Mouse (Mus musculus): ENCODE data around the gene Mon2. TPM values are rescaled to one million over a fixed set of nuclear protein-coding genes. Genes with fewer than 3 reads are reported as not detected.

Mon2 gene
- polyA plus RNA-seq, 1 experiment: 34.3 TPM

DNA sequence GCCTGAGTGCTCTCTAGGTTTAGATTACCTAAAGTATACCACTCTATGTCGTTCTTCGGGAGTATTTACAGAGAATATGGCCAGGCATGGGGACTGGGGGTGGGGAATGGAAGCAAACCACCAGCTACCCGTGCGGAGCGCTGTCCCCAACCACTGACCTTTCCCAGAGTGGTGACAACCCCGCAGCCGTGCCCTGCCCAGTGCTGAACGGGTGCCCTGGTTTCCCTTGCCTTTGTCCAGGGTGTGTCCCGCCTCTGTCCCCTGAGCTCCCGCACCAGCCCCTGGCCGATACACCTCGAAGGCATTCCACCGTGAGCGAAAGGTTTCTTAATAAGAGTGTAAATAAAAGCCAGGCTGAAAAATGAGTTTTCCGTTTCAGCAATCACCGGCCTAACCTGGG is 115.6 kb downstream of the Mon2 start:
- DNase-seq (ENCODE audit: low read depth in 1 of 2, low spot score in 2 of 2): no peak
- no peaks in the 10 kb centered on the region for H3K36me3 ChIP-seq (ENCODE audit: control insufficient read depth, insufficient read depth, low read length)
- no peak overlapping the region for H3K4me3 ChIP-seq (ENCODE audit: extremely low read depth, insufficient read depth, insufficient read length)
- TF ChIP-seq POLR2A (IDR thresholded peaks at IDR 0.05; ENCODE audit: low read depth, low read length) (no peak), CTCF (IDR thresholded peaks at IDR 0.05; ENCODE audit: extremely low read depth, insufficient read depth, insufficient read length, insufficient replicate concordance) (no peak)
- H3K27ac ChIP-seq (ENCODE audit: insufficient read depth, low read length): no peak overlapping the region
- WGBS: 89% methylated on average over 16 of the region's 16 CpGs
- no peaks in the 10 kb centered on the region for H3K4me1 ChIP-seq (ENCODE audit: control insufficient read depth, insufficient read depth, insufficient read length)
- no peaks in the 10 kb centered on the region for H3K27me3 ChIP-seq (ENCODE audit: control insufficient read depth, insufficient read depth, low read length)

DNA sequence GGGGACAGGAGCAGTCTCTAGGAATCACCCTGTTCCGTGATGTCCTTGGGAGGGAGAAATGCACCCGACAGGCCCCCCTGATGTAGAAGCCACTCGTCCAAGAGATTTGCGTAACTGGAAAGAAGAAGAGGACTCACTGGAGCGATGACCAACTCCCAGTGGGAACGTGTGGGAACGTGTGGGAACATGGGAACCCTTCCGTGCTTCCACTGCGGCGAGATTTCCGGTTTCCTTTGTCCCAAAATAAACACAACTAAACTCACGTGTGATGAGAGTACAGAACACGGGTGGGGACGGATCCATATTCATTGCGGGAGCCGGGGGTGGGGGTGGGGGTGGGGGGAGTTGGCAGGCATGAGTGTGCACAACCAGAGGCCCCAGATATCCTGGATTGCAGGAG is 116.1 kb downstream of the Mon2 start:
- H3K4me1 ChIP-seq (ENCODE audit: control insufficient read depth, insufficient read depth, insufficient read length): no peaks in the 10 kb centered on the region
- H3K4me3 ChIP-seq (ENCODE audit: extremely low read depth, insufficient read depth, insufficient read length): no peak overlapping the region
- TF ChIP-seq CTCF (IDR thresholded peaks at IDR 0.05; ENCODE audit: extremely low read depth, insufficient read depth, insufficient read length, insufficient replicate concordance) (no peak), POLR2A (IDR thresholded peaks at IDR 0.05; ENCODE audit: low read depth, low read length) (no peak)
- H3K27ac ChIP-seq (ENCODE audit: insufficient read depth, low read length): no peak overlapping the region
- H3K27me3 ChIP-seq (ENCODE audit: control insufficient read depth, insufficient read depth, low read length): no peaks in the 10 kb centered on the region
- WGBS: 92% methylated on average over 16 of the region's 16 CpGs
- no peaks in the 10 kb centered on the region for H3K36me3 ChIP-seq (ENCODE audit: control insufficient read depth, insufficient read depth, low read length)
- DNase-seq (ENCODE audit: low read depth in 1 of 2, low spot score in 2 of 2): no peak

DNA sequence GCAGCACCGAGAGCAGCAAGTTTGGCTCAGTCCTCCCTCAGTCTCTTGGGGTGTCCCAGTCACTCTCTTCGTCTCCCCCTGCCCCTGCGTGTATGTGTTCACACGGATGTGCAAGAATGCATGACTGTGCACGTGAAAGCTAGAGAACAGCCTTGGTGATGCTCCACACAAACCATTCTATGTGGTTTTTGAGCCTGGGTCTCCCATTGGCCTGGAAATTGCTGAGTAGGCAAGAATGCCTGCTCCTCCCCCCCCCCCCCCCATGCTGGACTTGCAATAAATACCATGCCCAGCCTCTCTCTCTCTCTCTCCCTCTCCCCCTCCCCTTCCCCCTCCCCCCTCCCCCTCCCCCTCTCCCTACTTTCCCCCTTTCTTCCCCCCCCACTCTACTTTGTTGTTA is 117.6 kb downstream of the Mon2 start:
- H3K4me1 ChIP-seq (ENCODE audit: control insufficient read depth, insufficient read depth, insufficient read length): no peaks in the 10 kb centered on the region
- 89% methylated on average over 5 of the region's 5 CpGs for WGBS
- DNase-seq (ENCODE audit: low read depth in 1 of 2, low spot score in 2 of 2): no peak
- no peaks in the 10 kb centered on the region for H3K36me3 ChIP-seq (ENCODE audit: control insufficient read depth, insufficient read depth, low read length)
- TF ChIP-seq CTCF (IDR thresholded peaks at IDR 0.05; ENCODE audit: extremely low read depth, insufficient read depth, insufficient read length, insufficient replicate concordance): no peak
- no peak for TF ChIP-seq POLR2A (IDR thresholded peaks at IDR 0.05; ENCODE audit: low read depth, low read length)
- no peak overlapping the region for H3K4me3 ChIP-seq (ENCODE audit: extremely low read depth, insufficient read depth, insufficient read length)
- no peaks in the 10 kb centered on the region for H3K27me3 ChIP-seq (ENCODE audit: control insufficient read depth, insufficient read depth, low read length)
- H3K27ac ChIP-seq (ENCODE audit: insufficient read depth, low read length): no peak overlapping the region

DNA sequence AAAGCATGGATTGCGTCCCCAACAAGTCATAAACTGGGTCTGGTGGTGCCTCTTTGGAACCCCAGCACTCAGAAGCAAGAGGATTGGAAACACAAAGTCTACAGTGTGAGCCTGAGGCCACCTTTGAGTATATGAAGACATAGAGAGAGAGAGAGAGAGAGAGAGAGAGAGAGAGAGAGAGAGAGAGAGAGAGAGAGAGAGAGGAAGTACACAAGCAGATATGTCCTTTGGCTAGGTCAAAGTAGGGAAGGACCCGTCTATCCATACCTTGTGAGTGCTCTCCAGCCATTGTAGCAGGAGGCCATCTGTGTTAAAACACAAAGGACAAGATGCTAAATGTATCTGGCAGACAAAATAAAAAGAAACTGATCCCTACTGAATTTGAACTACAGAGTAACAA is 118.4 kb downstream of the Mon2 start:
- no peaks in the 10 kb centered on the region for H3K27me3 ChIP-seq (ENCODE audit: control insufficient read depth, insufficient read depth, low read length)
- no peak for TF ChIP-seq POLR2A (IDR thresholded peaks at IDR 0.05; ENCODE audit: low read depth, low read length)
- TF ChIP-seq CTCF (IDR thresholded peaks at IDR 0.05; ENCODE audit: extremely low read depth, insufficient read depth, insufficient read length, insufficient replicate concordance): no peak
- H3K4me3 ChIP-seq (ENCODE audit: extremely low read depth, insufficient read depth, insufficient read length): no peak overlapping the region
- 74% methylated on average over 2 of the region's 2 CpGs for WGBS
- H3K36me3 ChIP-seq (ENCODE audit: control insufficient read depth, insufficient read depth, low read length): no peaks in the 10 kb centered on the region
- no peak overlapping the region for H3K27ac ChIP-seq (ENCODE audit: insufficient read depth, low read length)
- no peak for DNase-seq (ENCODE audit: low read depth in 1 of 2, low spot score in 2 of 2)
- no peaks in the 10 kb centered on the region for H3K4me1 ChIP-seq (ENCODE audit: control insufficient read depth, insufficient read depth, insufficient read length)

DNA sequence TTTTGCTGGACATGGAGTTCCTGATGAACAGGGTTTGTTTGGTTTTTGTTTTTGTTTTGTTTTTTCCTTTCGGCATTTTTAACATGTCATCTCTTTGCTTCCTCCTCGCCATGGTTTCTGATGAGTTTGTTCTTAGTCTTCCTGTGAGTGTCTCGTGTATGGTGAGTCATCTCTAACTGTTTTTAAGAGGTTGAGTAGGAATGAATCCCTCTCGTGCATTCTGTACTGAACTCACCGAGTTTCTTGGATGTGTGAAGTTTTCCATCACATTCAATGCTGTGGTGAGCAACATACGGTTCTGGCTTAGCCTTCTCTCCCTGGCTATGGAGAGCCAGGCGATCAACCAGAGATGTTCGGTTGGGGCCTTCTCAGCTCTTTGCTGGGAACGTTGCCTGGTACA is 122.7 kb downstream of the Mon2 start:
- WGBS: 78% methylated on average over 9 of the region's 9 CpGs
- no peaks in the 10 kb centered on the region for H3K27me3 ChIP-seq (ENCODE audit: control insufficient read depth, insufficient read depth, low read length)
- TF ChIP-seq POLR2A (IDR thresholded peaks at IDR 0.05; ENCODE audit: low read depth, low read length): no peak
- TF ChIP-seq CTCF (IDR thresholded peaks at IDR 0.05; ENCODE audit: extremely low read depth, insufficient read depth, insufficient read length, insufficient replicate concordance): no peak
- H3K36me3 ChIP-seq (ENCODE audit: control insufficient read depth, insufficient read depth, low read length): no peaks in the 10 kb centered on the region
- H3K4me3 ChIP-seq (ENCODE audit: extremely low read depth, insufficient read depth, insufficient read length): no peak overlapping the region
- H3K4me1 ChIP-seq (ENCODE audit: control insufficient read depth, insufficient read depth, insufficient read length): no peaks in the 10 kb centered on the region
- DNase-seq (ENCODE audit: low read depth in 1 of 2, low spot score in 2 of 2): no peak
- no peak overlapping the region for H3K27ac ChIP-seq (ENCODE audit: insufficient read depth, low read length)

DNA sequence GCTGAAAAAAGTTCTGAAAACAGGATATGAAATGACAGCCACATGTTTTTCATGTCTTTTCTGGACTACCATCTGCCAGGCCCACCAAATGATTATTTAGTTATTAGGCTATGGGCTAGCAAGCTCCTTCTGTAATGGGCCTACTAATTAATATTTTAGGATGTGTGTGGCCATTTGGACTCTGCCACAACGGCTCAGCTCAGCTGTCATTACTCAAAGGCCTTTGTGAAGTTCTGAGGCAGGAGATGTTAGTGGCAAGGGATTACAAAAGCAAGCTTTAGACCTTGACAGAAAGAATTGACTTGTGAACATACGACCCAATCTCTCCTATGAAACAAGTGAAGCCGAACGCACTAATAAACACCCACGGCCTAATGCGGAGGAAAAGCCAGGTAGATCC is 125.3 kb downstream of the Mon2 start:
- no peak for DNase-seq (ENCODE audit: low read depth in 1 of 2, low spot score in 2 of 2)
- Histone ChIP-seq H3K4me1 (ENCODE audit: control insufficient read depth, insufficient read depth, insufficient read length) (no peaks in the 10 kb centered on the region), H3K27me3 (ENCODE audit: control insufficient read depth, insufficient read depth, low read length) (no peaks in the 10 kb centered on the region), H3K36me3 (ENCODE audit: control insufficient read depth, insufficient read depth, low read length) (no peaks in the 10 kb centered on the region), H3K27ac (ENCODE audit: insufficient read depth, low read length) (no peak overlapping the region), H3K4me3 (ENCODE audit: extremely low read depth, insufficient read depth, insufficient read length) (no peak overlapping the region)
- 94% methylated on average over 6 of the region's 6 CpGs for WGBS
- TF ChIP-seq POLR2A (IDR thresholded peaks at IDR 0.05; ENCODE audit: low read depth, low read length) (no peak), CTCF (IDR thresholded peaks at IDR 0.05; ENCODE audit: extremely low read depth, insufficient read depth, insufficient read length, insufficient replicate concordance) (no peak)

DNA sequence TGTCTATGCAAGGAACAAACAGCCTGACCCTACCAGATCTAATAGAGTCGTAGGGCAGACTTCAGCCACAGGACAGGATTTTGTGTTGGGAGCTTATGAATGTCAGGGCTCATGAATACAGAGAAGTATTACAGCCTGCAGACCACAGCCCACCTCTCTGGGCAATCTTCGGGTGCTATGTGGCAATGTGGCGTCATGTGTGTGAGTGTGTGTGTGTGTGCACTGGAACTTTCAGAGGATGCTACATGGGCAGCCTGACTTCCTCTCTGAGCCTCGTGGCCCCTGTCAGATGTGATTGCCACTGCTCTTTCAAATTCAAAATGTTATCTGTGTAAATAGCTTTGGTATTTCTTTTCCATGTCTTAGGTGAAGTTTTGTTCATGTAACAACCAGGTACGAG is 131.4 kb downstream of the Mon2 start:
- WGBS: 47% methylated on average over 5 of the region's 5 CpGs
- 0 out of 2 replicates have a peak, but pooled peaks cover 1% of the 10 kb centered on the region for H3K36me3 ChIP-seq (ENCODE audit: control insufficient read depth, insufficient read depth, low read length)
- no peak overlapping the region for H3K27ac ChIP-seq (ENCODE audit: insufficient read depth, low read length)
- H3K4me1 ChIP-seq (ENCODE audit: control insufficient read depth, insufficient read depth, insufficient read length): no peaks in the 10 kb centered on the region
- DNase-seq (ENCODE audit: low read depth in 1 of 2, low spot score in 2 of 2): no peak
- TF ChIP-seq POLR2A (IDR thresholded peaks at IDR 0.05; ENCODE audit: low read depth, low read length) (no peak), CTCF (IDR thresholded peaks at IDR 0.05; ENCODE audit: extremely low read depth, insufficient read depth, insufficient read length, insufficient replicate concordance) (no peak)
- no peaks in the 10 kb centered on the region for H3K27me3 ChIP-seq (ENCODE audit: control insufficient read depth, insufficient read depth, low read length)
- H3K4me3 ChIP-seq (ENCODE audit: extremely low read depth, insufficient read depth, insufficient read length): no peak overlapping the region
